Mouse (Mus musculus): ENCODE measurements around the gene Ces4a.
"Not testable (repeated sequence)": the region's sequence is repeated elsewhere in the genome, so short reads cannot be mapped to it uniquely, and the experiment has no call there.

Gene Ces4a

DNA sequence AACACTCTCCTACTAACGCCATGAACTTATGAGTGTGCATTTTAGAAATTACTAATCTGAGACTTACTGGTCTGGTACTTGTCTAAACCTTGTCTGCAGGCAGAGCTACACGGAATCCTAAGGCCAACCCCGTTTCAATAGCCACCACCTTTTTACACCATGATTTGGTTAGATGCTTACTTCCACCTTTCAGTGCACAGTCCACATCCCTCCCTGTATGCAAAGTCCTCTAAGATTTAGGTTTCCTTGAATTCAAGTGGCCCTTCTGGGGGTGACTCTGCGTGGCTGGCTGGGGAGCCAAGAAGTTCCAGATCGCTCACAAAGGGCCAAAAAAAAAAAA is 38.4 kb downstream of the Ces4a start:
- DNase-seq (ENCODE audit: low read depth, low spot score) = no peak

DNA sequence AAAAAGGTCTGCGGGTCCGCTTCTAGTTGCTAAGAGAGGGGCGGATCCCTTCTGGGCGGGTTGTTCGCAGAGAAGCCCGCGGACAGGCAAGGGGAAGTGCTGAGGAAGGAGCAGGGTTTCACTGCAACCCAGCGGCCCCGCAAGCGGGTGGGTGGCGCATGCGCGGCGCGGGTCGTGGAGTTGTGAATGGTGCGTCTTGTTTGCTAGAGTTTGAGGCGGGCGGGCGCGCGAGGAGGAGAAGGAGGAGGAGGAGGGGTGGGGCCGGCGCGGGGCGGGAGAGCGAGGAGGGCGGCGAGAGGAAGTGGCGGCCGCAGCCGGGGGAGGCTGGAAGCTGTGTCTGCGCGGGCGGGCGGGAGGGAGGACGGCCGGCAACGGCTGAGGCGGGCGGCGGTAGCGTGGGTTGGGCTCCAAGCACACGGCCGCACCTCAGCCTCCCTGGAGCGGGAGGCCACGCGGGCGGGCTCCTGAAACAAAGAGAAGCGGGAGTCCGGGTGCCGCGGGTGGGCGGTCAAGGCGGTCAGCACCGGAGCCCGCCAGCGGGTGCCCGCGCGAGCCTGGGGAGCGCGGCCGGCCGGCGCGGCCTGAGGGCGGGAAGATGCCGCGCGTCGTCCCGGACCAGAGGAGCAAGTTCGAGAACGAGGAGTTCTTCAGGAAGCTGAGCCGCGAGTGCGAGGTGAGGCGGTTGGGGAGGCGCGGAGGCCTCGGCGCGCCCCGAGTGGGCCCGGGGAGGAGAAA is 38.9 kb downstream of the Ces4a start, which contains the start of gene Cbfb:
Gene Cbfb (plus strand): TSS at position 294 of the 735 bp plus-strand sequence.
- DNase-seq (ENCODE audit: low read depth, low spot score) = peak; percentile 98

DNA sequence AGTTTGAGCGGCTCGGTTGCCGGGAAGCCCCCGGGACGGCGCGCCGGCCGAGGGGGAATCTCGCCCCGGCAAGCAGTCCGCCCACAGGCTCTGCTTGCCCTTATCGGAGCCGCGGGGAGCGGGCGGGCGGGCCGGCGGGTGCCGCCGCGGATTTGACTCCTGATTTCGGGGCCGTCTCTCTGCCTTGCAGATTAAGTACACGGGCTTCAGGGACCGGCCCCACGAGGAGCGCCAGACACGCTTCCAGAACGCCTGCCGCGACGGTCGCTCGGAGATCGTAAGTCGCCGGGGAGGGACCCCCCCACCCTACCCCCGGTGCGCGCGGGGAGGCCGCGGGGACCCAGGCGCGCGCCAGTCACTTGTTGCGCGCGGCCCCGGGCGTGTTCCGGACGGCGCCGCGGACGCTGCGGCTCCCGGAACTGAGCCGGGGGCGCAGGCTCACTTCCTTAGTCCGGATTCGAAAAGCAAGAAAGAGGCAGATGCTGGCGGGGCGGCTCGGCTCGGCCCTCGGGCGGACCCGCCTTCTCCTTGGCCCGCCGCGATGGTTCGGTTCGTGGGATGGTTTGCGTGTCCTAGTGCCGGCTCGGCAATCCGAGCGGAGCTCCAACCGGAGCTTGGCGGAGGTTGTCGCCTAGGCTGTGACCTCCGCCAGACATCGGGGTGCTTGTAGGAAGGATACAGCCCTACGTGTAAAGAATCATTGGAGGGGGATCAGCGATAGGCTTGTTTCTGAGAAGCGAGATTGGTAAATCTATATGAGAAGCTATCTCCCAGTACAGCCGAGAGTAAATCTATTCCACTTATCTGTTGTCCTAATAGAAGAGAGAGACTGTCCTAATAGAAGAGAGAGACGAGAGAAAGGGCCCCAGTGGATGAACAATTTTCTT is 39.8 kb downstream of the Ces4a start:
- DNase-seq (ENCODE audit: low read depth, low spot score) = peak; percentile 36

- DNase-seq (ENCODE audit: low read depth, low spot score) = no peak
These were observed 40.4 kb downstream of the Ces4a start for GRCm38 (mm10) chr8:105172003-105172362.

GRCm38 (mm10) chr8:105175287-105175686 is 43.7 kb downstream of the Ces4a start:
- DNase-seq (ENCODE audit: low read depth, low spot score) = not testable (repeated sequence)

DNA sequence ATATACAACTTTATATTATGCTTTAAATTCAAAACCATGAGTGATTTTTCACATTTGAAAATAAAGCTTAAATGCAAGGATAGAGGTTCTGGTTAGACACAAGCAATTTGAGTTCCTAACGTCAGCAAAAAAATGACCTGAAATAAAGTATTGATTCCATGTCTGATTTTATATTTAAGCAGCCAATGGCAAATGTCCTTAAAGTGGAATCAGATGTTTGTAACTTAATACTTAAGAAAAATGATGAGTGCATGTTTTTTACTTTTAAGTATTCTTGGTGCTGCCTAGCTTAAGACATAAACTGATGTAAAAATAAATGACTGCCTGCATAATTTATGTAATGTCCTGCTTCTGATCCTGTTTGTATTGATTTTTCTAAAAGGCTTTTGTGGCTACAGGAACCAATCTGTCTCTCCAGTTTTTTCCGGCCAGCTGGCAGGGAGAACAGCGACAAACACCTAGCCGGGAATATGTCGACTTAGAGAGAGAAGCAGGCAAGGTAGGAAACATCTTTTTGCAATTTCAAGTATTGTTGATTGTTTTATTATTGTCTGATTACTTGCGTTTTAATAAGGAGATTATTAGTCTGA is 46.7 kb downstream of the Ces4a start:
- no peak for DNase-seq (ENCODE audit: low read depth, low spot score)

GRCm38 (mm10) chr8:105182201-105182600 is 50.6 kb downstream of the Ces4a start:
- no peak for DNase-seq (ENCODE audit: low read depth, low spot score)

DNA sequence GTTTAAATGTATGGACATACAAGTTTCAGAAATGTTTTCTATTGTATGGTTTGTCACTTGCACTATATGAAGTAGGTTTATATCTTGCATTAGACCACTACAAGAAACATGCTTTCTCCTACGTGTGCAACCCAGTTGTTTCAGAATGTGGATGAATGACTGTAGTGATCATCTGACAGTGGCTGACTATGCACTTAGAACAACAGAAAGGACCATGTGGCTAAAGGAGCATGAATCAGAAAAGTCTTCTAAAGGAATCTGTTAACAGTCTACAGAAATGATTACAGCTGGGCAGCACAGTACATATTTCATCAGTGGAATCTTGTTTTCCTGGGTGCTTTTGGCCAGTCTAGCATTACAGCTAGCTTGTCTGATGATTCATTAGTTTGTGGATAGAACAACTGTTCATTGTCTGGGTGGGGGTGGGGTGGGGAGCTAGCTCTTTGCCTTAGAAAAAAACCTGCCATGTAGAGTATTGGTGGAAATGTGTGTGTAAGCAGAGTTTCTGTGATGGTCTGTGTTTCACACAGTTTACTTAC is 54.9 kb downstream of the Ces4a start:
- no peak for DNase-seq (ENCODE audit: low read depth, low spot score)

DNA sequence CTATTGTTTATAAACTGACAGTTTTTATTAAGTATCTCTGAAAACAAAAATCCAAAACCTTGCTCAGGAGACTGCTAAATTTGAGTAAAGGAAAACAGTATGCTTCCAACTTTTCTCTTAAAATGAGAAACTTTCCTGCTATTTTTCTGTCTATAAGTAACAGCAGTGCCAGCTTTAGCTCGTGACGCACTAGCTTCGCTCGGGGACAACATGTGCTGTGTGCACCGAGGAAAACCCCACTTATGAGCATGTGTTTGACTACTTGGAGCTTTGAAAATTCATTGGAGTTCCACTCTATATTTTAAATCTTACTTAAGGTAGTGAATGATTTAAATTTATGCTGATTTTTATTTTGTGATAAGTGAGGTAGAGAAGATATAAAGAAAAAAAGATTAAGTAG is 60.6 kb downstream of the Ces4a start:
- no peak for DNase-seq (ENCODE audit: low read depth, low spot score)

All from embryo, embryonic 11.5 days (tissue).